Mouse (Mus musculus) myocyte (in vitro differentiated cells): ENCODE measurements around the gene Mras.

ENCODE experiments used
- E2F4 ChIP-seq: IDR thresholded peaks from one replicate; pipeline ENCODE4 v1.6.1; 2011; ENCODE audit warnings: mild to moderate bottlenecking, control low read depth, moderate library complexity; ENCODE audit not compliant: insufficient read depth
- MAX ChIP-seq: IDR thresholded peaks from one replicate; pipeline ENCODE4 v1.6.1; 2011; ENCODE audit warnings: low read depth, mild to moderate bottlenecking, control low read depth
- MYOD1 ChIP-seq, 3 experiments: IDR thresholded peaks; one replicate each; pipeline ENCODE4 v1.6.1; 2011; ENCODE audit warnings: control low read depth in 2 of 3, low read depth in 2 of 3, mild to moderate bottlenecking in 2 of 3, moderate library complexity in 1 of 3; ENCODE audit not compliant: insufficient read length in 2 of 3, control insufficient read depth in 1 of 3
- MYOG ChIP-seq, 3 experiments: IDR thresholded peaks; one replicate each; pipeline ENCODE4 v1.6.1; 2011; ENCODE audit warnings: control low read depth in 2 of 3, low read depth in 2 of 3, mild to moderate bottlenecking in 2 of 3; ENCODE audit not compliant: insufficient read length in 2 of 3, control insufficient read depth in 1 of 3, insufficient read depth in 1 of 3
- POLR2A ChIP-seq: IDR thresholded peaks from one replicate; pipeline ENCODE4 v1.6.1; 2011; ENCODE audit warnings: low read depth, mild to moderate bottlenecking, control low read depth, moderate library complexity; ENCODE audit not compliant: insufficient read length
- POLR2AphosphoS2 ChIP-seq: IDR thresholded peaks from one replicate; pipeline ENCODE4 v1.6.1; 2011; ENCODE audit warnings: low read depth, control low read depth; ENCODE audit not compliant: insufficient read length
- SRF ChIP-seq: IDR thresholded peaks from one replicate; pipeline ENCODE4 v1.6.1; 2011; ENCODE audit warnings: low read depth; ENCODE audit not compliant: control insufficient read depth, insufficient read length
- TCF12 ChIP-seq: IDR thresholded peaks from one replicate; pipeline ENCODE4 v1.6.1; 2011; ENCODE audit warnings: mild to moderate bottlenecking, control low read depth; ENCODE audit not compliant: poor library complexity, insufficient read depth, severe bottlenecking
- USF1 ChIP-seq: IDR thresholded peaks from one replicate; pipeline ENCODE4 v1.6.1; 2011; ENCODE audit warnings: low read depth, mild to moderate bottlenecking, control low read depth, moderate library complexity

DNA sequence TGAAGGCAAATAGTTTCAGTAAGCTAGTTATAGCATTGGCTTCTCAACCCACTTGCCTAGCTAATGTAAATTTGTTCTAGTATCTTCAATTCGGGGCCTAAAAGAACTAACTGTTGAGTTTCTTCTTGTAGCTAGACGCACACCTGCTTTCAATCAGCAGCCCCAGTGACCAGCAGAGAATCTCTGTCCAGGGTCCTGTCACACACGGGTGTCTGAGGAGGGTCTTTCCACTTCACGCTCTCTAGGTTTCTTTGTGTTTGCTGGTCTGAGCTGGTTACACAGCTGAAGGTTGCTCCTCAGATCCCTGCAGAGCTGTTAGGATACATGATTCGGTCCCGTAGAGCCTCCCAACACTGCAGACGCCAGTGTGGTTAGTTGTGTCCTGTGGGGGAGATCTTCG lies 74.1 kb downstream of the Mras start:
- TF ChIP-seq POLR2A = no peak
- no peak for TF ChIP-seq SRF
- TF ChIP-seq MYOD1 (IDR thresholded peaks at IDR 0.05; ENCODE audit: control insufficient read depth in 1 of 3, insufficient read length in 2 of 3, low read depth in 2 of 3) = no peak
- no peak for TF ChIP-seq MYOG (IDR thresholded peaks at IDR 0.05; ENCODE audit: control insufficient read depth in 1 of 3, insufficient read depth in 1 of 3, insufficient read length in 2 of 3, low read depth in 2 of 3)
- TF ChIP-seq POLR2AphosphoS2 = no peak
- no peak for TF ChIP-seq MAX
- TF ChIP-seq USF1 = no peak
- TF ChIP-seq E2F4 = no peak
- no peak for TF ChIP-seq TCF12
